Mouse (Mus musculus): ENCODE results near the gene Gm10842. TPM values are rescaled to one million over a fixed set of nuclear protein-coding genes. Genes with fewer than 3 reads are reported as not detected.

Gene Gm10842
- not detected for total RNA-seq (2023)

GRCm38 (mm10) chr11:105146593-105146992, at the start of gene Gm10842:
TSS of gene Gm10842 (plus strand) at chr11:105146893.

GRCm38 (mm10) chr11:105125735-105126519, 20.8 kb upstream of the Gm10842 start, which contains the start of gene Mettl2:
TSS of gene Mettl2 (plus strand) at chr11:105126425.

GRCm38 (mm10) chr11:105178516-105178915, 31.8 kb downstream of the Gm10842 start, which contains the start of gene Tlk2:
TSS of gene Tlk2 (plus strand) at chr11:105178807.

Other genes with a start within 250 kb of the Gm10842 start
- not detected for gene Efcab3, start 83.3 kb upstream of the Gm10842 start, total RNA-seq (2023)
- 10 to 100 TPM in 1 of 2 experiments, 1 to 10 TPM in 1; 9.5 to 10.2 TPM for gene Mettl2, start 20.5 kb upstream of the Gm10842 start, total RNA-seq (2023)
- 10 to 100 TPM; 42.1 to 42.9 TPM for gene Tlk2, start 31.9 kb downstream of the Gm10842 start, total RNA-seq (2023)
- gene Mrc2, start 145.8 kb downstream of the Gm10842 start, total RNA-seq (2023): under 1 TPM; 0.40 to 1.00 TPM